Mouse (Mus musculus) skeletal muscle tissue, adult 2 months (tissue): ENCODE measurements around the gene Sapcd2.

Experiments
- DNase-seq: peaks from one replicate; pipeline ENCODE4 v3.0.0-alpha.2; 2012; ENCODE audit warnings: low read depth, low spot score

Gene Sapcd2

GRCm38 (mm10) chr2:25371764-25372643, at the start of gene Sapcd2:
Gene Sapcd2 (plus strand): TSS chr2:25372321.
- peak; percentile 71 for DNase-seq

- no peak for DNase-seq
Measured at GRCm38 (mm10) chr2:25326036-25326435, 46.1 kb upstream of the Sapcd2 start.

GRCm38 (mm10) chr2:25328440-25328839, 43.7 kb upstream of the Sapcd2 start:
- DNase-seq: no peak

GRCm38 (mm10) chr2:25331470-25331869, 40.7 kb upstream of the Sapcd2 start:
- DNase-seq: no peak

GRCm38 (mm10) chr2:25332286-25333160, 39.6 kb upstream of the Sapcd2 start, which contains the start of gene Man1b1:
Gene Man1b1 (plus strand): TSS chr2:25332338.
- peak; percentile 99 for DNase-seq

- DNase-seq: no peak
Measured at GRCm38 (mm10) chr2:25333569-25333968, 38.6 kb upstream of the Sapcd2 start.

GRCm38 (mm10) chr2:25338303-25338702, 33.8 kb upstream of the Sapcd2 start:
- DNase-seq: no peak

- no peak for DNase-seq
Measured at GRCm38 (mm10) chr2:25348162-25348561, 24.0 kb upstream of the Sapcd2 start.

- no peak for DNase-seq
Measured at GRCm38 (mm10) chr2:25349499-25349898, 22.6 kb upstream of the Sapcd2 start.

GRCm38 (mm10) chr2:25350701-25351100, 21.4 kb upstream of the Sapcd2 start:
- no peak for DNase-seq

GRCm38 (mm10) chr2:25354211-25354610, 17.9 kb upstream of the Sapcd2 start:
- DNase-seq: no peak

GRCm38 (mm10) chr2:25355419-25356066, 16.6 kb upstream of the Sapcd2 start:
- DNase-seq: no peak

- peak; percentile 84 for DNase-seq
Measured at GRCm38 (mm10) chr2:25356208-25357079, 15.7 kb upstream of the Sapcd2 start, which contains the start of gene Dpp7. Gene Dpp7 (minus strand): TSS chr2:25356359.

- no peak for DNase-seq
Measured at GRCm38 (mm10) chr2:25359848-25360247, 12.3 kb upstream of the Sapcd2 start.

- DNase-seq: no peak
Measured at GRCm38 (mm10) chr2:25363478-25364178, 8.5 kb upstream of the Sapcd2 start.

- DNase-seq: no peak
Measured at GRCm38 (mm10) chr2:25364313-25364712, 7.8 kb upstream of the Sapcd2 start.

- no peak for DNase-seq
Measured at GRCm38 (mm10) chr2:25364761-25365090, 7.4 kb upstream of the Sapcd2 start.

GRCm38 (mm10) chr2:25365091-25365761, 6.9 kb upstream of the Sapcd2 start, which contains the start of gene Uap1l1:
Gene Uap1l1 (minus strand): TSS chr2:25365682.
- peak; percentile 76 for DNase-seq

GRCm38 (mm10) chr2:25369996-25370395, 2.1 kb upstream of the Sapcd2 start:
- no peak for DNase-seq
